Mouse (Mus musculus): ENCODE measurements at regions not wholly inside any gene's neighbourhood (a gene's known extent, or its start where the extent isn't known, plus 50 kb on each side); places are given as distances from the start of the nearest gene placed in this dataset.

- TF ChIP-seq POLR2A (IDR thresholded peaks at IDR 0.05; ENCODE audit: extremely low read depth, insufficient read depth, low read length): no peak
- no peak for TF ChIP-seq CTCF (IDR thresholded peaks at IDR 0.05; ENCODE audit: low read depth, low read length)
Measured at GRCm38 (mm10) chr7:64010640-64011039, 71.9 kb upstream of the Klf13 start.

Measured in liver, adult 2 months (tissue).